Mouse (Mus musculus) kidney, postnatal 10 days (tissue): Measurements from ENCODE around the gene Gm16503.
"Not testable (repeated sequence)": the region's sequence is repeated elsewhere in the genome, so short reads cannot be mapped to it uniquely, and the experiment has no call there.

Source experiments
- DNase-seq: peaks from one replicate; pipeline ENCODE4 v3.0.0; 2021; ENCODE audit warnings: mixed read lengths

Gm16503 gene

GRCm38 (mm10) chr4:147539918-147540317 is at the start of gene Gm16503:
Gene Gm16503, plus strand, starts transcription at chr4:147540218.
- DNase-seq: not testable (repeated sequence)

GRCm38 (mm10) chr4:147492117-147492516 is 47.9 kb upstream of the Gm16503 start, which contains the start of gene Zfp982:
Gene Zfp982, plus strand, starts transcription at chr4:147492417.
- not testable (repeated sequence) for DNase-seq

GRCm38 (mm10) chr4:147498772-147499613 is 41.0 kb upstream of the Gm16503 start:
- DNase-seq: not testable (repeated sequence)

GRCm38 (mm10) chr4:147509174-147509573 is 30.8 kb upstream of the Gm16503 start:
- no peak for DNase-seq

GRCm38 (mm10) chr4:147518981-147519380 is 21.0 kb upstream of the Gm16503 start:
- DNase-seq: no peak

GRCm38 (mm10) chr4:147520100-147520499 is 19.9 kb upstream of the Gm16503 start:
- DNase-seq: no peak

GRCm38 (mm10) chr4:147525125-147525524 is 14.9 kb upstream of the Gm16503 start:
- DNase-seq: no peak

GRCm38 (mm10) chr4:147530366-147530765 is 9.7 kb upstream of the Gm16503 start:
- DNase-seq: no peak

- not testable (repeated sequence) for DNase-seq
Measured at GRCm38 (mm10) chr4:147535916-147536315, 4.1 kb upstream of the Gm16503 start.

- no peak for DNase-seq
Measured at GRCm38 (mm10) chr4:147537702-147538101, 2.3 kb upstream of the Gm16503 start.

- no peak for DNase-seq
Measured at GRCm38 (mm10) chr4:147541105-147541504, 1.1 kb downstream of the Gm16503 start.

GRCm38 (mm10) chr4:147553071-147553470 is 13.1 kb downstream of the Gm16503 start, which contains the start of gene Zfp985:
Gene Zfp985, plus strand, starts transcription at chr4:147553277.
- not testable (repeated sequence) for DNase-seq

GRCm38 (mm10) chr4:147554361-147554760 is 14.3 kb downstream of the Gm16503 start:
- DNase-seq: not testable (repeated sequence)

GRCm38 (mm10) chr4:147556921-147557320 is 16.9 kb downstream of the Gm16503 start:
- DNase-seq: not testable (repeated sequence)

- DNase-seq: not testable (repeated sequence)
Measured at GRCm38 (mm10) chr4:147558011-147558410, 18.0 kb downstream of the Gm16503 start.

GRCm38 (mm10) chr4:147559096-147559495 is 19.1 kb downstream of the Gm16503 start:
- peak; percentile 45 for DNase-seq

- no peak for DNase-seq
Measured at GRCm38 (mm10) chr4:147565426-147566220, 25.6 kb downstream of the Gm16503 start.

- DNase-seq: not testable (repeated sequence)
Measured at GRCm38 (mm10) chr4:147571156-147571555, 31.1 kb downstream of the Gm16503 start.

GRCm38 (mm10) chr4:147579371-147579770 is 39.4 kb downstream of the Gm16503 start:
- not testable (repeated sequence) for DNase-seq

GRCm38 (mm10) chr4:147586511-147587473 is 46.8 kb downstream of the Gm16503 start:
- DNase-seq: no peak
